9 mouse cellular contexts compared by ENCODE assay signal in the genomic region with DNA sequence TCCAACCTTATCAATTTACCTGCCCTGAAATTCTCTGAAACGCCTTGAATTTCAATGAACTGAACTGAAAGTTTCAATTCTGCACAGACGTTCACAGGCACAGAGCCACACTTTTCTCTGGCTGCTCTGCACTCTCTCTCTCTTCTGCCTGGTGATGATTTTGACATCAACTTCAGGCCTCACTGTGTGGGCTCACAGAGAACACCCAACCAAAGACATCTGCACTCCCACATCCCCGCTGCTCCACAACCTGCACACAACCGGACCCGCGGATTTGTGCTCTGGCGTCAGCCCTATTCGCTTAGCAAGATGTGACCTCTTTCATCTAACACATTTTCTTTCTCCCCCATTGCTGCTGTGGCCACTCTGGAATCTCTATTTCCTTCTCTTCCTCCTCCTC. TPM values are rescaled to one million over a fixed set of nuclear protein-coding genes. Genes with fewer than 3 reads are reported as not detected.
DNase-seq lines count a peak whose midpoint lies in the region; ATAC-seq and TF ChIP-seq lines count a peak whose summit lies in the region.
"Had no signal": no experiment of that assay in that cellular context is flagged by ENCODE, and none has a peak within 500 bp of the region (broad histone marks: within the 10 kb centered on the region; RNA-seq: fewer than 3 reads in every experiment).

No protein-coding gene starts in this region.

- no peak for DNase-seq in heart, embryonic 10.5 days (ENCODE audit: low spot score)
- no peak for DNase-seq in heart, postnatal 14 days
- DNase-seq in thymus, postnatal 25 days: peak; percentile 41
- DNase-seq in thymus, postnatal 10 days (ENCODE audit: low spot score in 2 of 2): no peak
- DNase-seq in midbrain, postnatal 0 days (ENCODE audit: low spot score): no peak
- DNase-seq in adipocyte (ENCODE audit: low spot score): no peak
- DNase-seq in spleen, postnatal 36 days (ENCODE audit: low spot score in 2 of 2): no peak

- no peaks in the 10 kb centered on the region for H3K9me3 ChIP-seq in heart, embryonic 10.5 days
- no peaks in the 10 kb centered on the region for H3K9me3 ChIP-seq in hindbrain, embryonic 13.5 days
- no peaks in the 10 kb centered on the region for H3K9me3 ChIP-seq in midbrain, postnatal 0 days (ENCODE audit: low read length)

- peak overlapping the region; percentile 80; the same call in 1 of the 2 replicates for H3K9ac ChIP-seq in hindbrain, embryonic 13.5 days
- 0 out of 2 replicates have a peak overlapping the region, but pooled peaks have one; percentile 70 for H3K9ac ChIP-seq in midbrain, postnatal 0 days (replicated peaks; ENCODE audit: low read length, poor library complexity, severe bottlenecking)

- ATAC-seq in hindbrain, embryonic 13.5 days (ENCODE audit: low FRiP score): no peak
- no peak for ATAC-seq in midbrain, postnatal 0 days (ENCODE audit: low FRiP score)

- peaks cover 17% of the 10 kb centered on the region for H3K4me1 ChIP-seq in heart, embryonic 10.5 days
- H3K4me1 ChIP-seq in hindbrain, embryonic 13.5 days (replicated peaks): peaks cover 27% of the 10 kb centered on the region
- H3K4me1 ChIP-seq in midbrain, postnatal 0 days (ENCODE audit: insufficient read depth, low read length): no peaks in the 10 kb centered on the region

- intact Hi-C loops in heart, postnatal 14 days (cut with DNase I): loop anchor here (10.0 kb wide), 1 partner anchor 691 kb away; a partner anchor contains a TSS

- no peaks in the 10 kb centered on the region for H3K27me3 ChIP-seq in heart, embryonic 10.5 days (ENCODE audit: insufficient read depth, poor library complexity, severe bottlenecking)
- no peaks in the 10 kb centered on the region for H3K27me3 ChIP-seq in hindbrain, embryonic 13.5 days
- no peaks in the 10 kb centered on the region for H3K27me3 ChIP-seq in midbrain, postnatal 0 days (ENCODE audit: insufficient read depth, low read length)

- WGBS in heart, embryonic 10.5 days: 37% methylated on average over 8 of the region's 8 CpGs
- 34% methylated on average over 8 of the region's 8 CpGs for WGBS in hindbrain, embryonic 13.5 days
- WGBS in midbrain, postnatal 0 days: 26% methylated on average over 8 of the region's 8 CpGs

- H3K4me2 ChIP-seq in hindbrain, embryonic 13.5 days: peak overlapping the region; percentile 76
- peak overlapping the region; percentile 65 for H3K4me2 ChIP-seq in midbrain, postnatal 0 days (ENCODE audit: low read depth, low read length, poor library complexity, severe bottlenecking)

- H3K36me3 ChIP-seq in heart, embryonic 10.5 days: no peaks in the 10 kb centered on the region
- no peaks in the 10 kb centered on the region for H3K36me3 ChIP-seq in hindbrain, embryonic 13.5 days
- H3K36me3 ChIP-seq in midbrain, postnatal 0 days (ENCODE audit: insufficient read depth, low read length): no peaks in the 10 kb centered on the region

- no peak overlapping the region for H3K27ac ChIP-seq in heart, embryonic 10.5 days
- peak overlapping the region; percentile 91 for H3K27ac ChIP-seq in hindbrain, embryonic 13.5 days
- H3K27ac ChIP-seq in midbrain, postnatal 0 days (ENCODE audit: low read depth, low read length): peak overlapping the region; percentile 89; the same call in 1 of the 2 replicates

- H3K4me3 ChIP-seq in heart, embryonic 10.5 days: peak overlapping the region; percentile 85
- H3K4me3 ChIP-seq in hindbrain, embryonic 13.5 days: peak overlapping the region; percentile 81
- peak overlapping the region; percentile 69 for H3K4me3 ChIP-seq in midbrain, postnatal 0 days (ENCODE audit: low read depth, low read length)

- no peak for TF ChIP-seq CTCF in midbrain, postnatal 0 days (IDR thresholded peaks at IDR 0.05)

RNA-seq across cellular contexts. Expression of a gene that starts 18.0 kb away (rescaled TPM):
- not detected in 2 replicates for polyA plus RNA-seq in heart, embryonic 10.5 days (2016; fragmentation: Nextera tagmentation; extraction: Ambion mirVana)
- under 1 TPM in 1 of 2 experiments, not detected in 1; 0.17 TPM for total RNA-seq in heart, postnatal 14 days (2021)
- polyA plus RNA-seq in hindbrain, embryonic 13.5 days (2015; fragmentation: Nextera tagmentation; extraction: Ambion mirVana): 0.08 TPM in 1 of 2 replicates, not detected in the other
- not detected in 2 replicates for total RNA-seq in midbrain, postnatal 0 days (2014; rRNA removed)
- polyA plus RNA-seq in midbrain, postnatal 0 days (2015; fragmentation: Nextera tagmentation; extraction: Ambion mirVana): not detected in 2 replicates
- total RNA-seq: layer of hippocampus, postnatal 10 days had no signal

RNA-seq across cellular contexts. Expression of a gene that starts 18.0 kb away (rescaled TPM):
- polyA plus RNA-seq in heart, embryonic 10.5 days (2016; fragmentation: Nextera tagmentation; extraction: Ambion mirVana): not detected in 2 replicates
- total RNA-seq in heart, postnatal 14 days (2021): not detected
- not detected in 2 replicates for polyA plus RNA-seq in hindbrain, embryonic 13.5 days (2015; fragmentation: Nextera tagmentation; extraction: Ambion mirVana)
- not detected in 2 replicates for total RNA-seq in midbrain, postnatal 0 days (2014; rRNA removed)
- not detected in 2 replicates for polyA plus RNA-seq in midbrain, postnatal 0 days (2015; fragmentation: Nextera tagmentation; extraction: Ambion mirVana)
- total RNA-seq: layer of hippocampus, postnatal 10 days had no signal

RNA-seq across cellular contexts. Expression of a gene that starts 43.3 kb away (rescaled TPM):
- polyA plus RNA-seq in heart, embryonic 10.5 days (2016; fragmentation: Nextera tagmentation; extraction: Ambion mirVana): not detected in 2 replicates
- under 1 TPM; 0.19 to 0.68 TPM for total RNA-seq in heart, postnatal 14 days (2021)
- not detected in 2 replicates for polyA plus RNA-seq in hindbrain, embryonic 13.5 days (2015; fragmentation: Nextera tagmentation; extraction: Ambion mirVana)
- total RNA-seq in midbrain, postnatal 0 days (2014; rRNA removed): 0.42 TPM in 1 of 2 replicates, not detected in the other
- not detected in 2 replicates for polyA plus RNA-seq in midbrain, postnatal 0 days (2015; fragmentation: Nextera tagmentation; extraction: Ambion mirVana)
- total RNA-seq: layer of hippocampus, postnatal 10 days had no signal

RNA-seq across cellular contexts. Expression of a gene that starts 46.8 kb away (rescaled TPM):
- polyA plus RNA-seq in heart, embryonic 10.5 days (2016; fragmentation: Nextera tagmentation; extraction: Ambion mirVana): 0.49 and 0.70 TPM in 2 replicates
- total RNA-seq in heart, postnatal 14 days (2021): under 1 TPM; 0.45 to 0.93 TPM
- polyA plus RNA-seq in hindbrain, embryonic 13.5 days (2015; fragmentation: Nextera tagmentation; extraction: Ambion mirVana): 0.34 and 0.57 TPM in 2 replicates
- 0.19 and 0.38 TPM in 2 replicates for total RNA-seq in midbrain, postnatal 0 days (2014; rRNA removed)
- 0.29 and 0.41 TPM in 2 replicates for polyA plus RNA-seq in midbrain, postnatal 0 days (2015; fragmentation: Nextera tagmentation; extraction: Ambion mirVana)

RNA-seq across cellular contexts. Expression of a gene that starts 55.1 kb away (rescaled TPM):
- polyA plus RNA-seq in heart, embryonic 10.5 days (2016; fragmentation: Nextera tagmentation; extraction: Ambion mirVana): 0.08 TPM in 1 of 2 replicates, not detected in the other
- total RNA-seq in heart, postnatal 14 days (2021): under 1 TPM in 1 of 2 experiments, not detected in 1; 0.12 TPM
- polyA plus RNA-seq in hindbrain, embryonic 13.5 days (2015; fragmentation: Nextera tagmentation; extraction: Ambion mirVana): not detected in 2 replicates
- 0.09 and 0.77 TPM in 2 replicates for total RNA-seq in midbrain, postnatal 0 days (2014; rRNA removed)
- 0.09 and 0.25 TPM in 2 replicates for polyA plus RNA-seq in midbrain, postnatal 0 days (2015; fragmentation: Nextera tagmentation; extraction: Ambion mirVana)
